Mouse (Mus musculus) layer of hippocampus, postnatal 14 days (tissue): ENCODE results near the gene Polr3h. TPM values are rescaled to one million over a fixed set of nuclear protein-coding genes. Genes with fewer than 3 reads are reported as not detected.

Source experiments
- DNase-seq, 2 experiments: peaks; one replicate each; pipeline ENCODE4 v3.0.0; 2021 to 2022; ENCODE audit warnings: low spot score in 2 of 2, mixed read lengths in 1 of 2
- total RNA-seq, 2 experiments: library from RNA; stranded (reverse); gene quantifications; 2 replicates each; pipeline ENCODE4 v1.2.3; 2021

The Polr3h gene
- total RNA-seq, 2 experiments from 2014 or later, result 52.8 to 54.7 TPM

DNA sequence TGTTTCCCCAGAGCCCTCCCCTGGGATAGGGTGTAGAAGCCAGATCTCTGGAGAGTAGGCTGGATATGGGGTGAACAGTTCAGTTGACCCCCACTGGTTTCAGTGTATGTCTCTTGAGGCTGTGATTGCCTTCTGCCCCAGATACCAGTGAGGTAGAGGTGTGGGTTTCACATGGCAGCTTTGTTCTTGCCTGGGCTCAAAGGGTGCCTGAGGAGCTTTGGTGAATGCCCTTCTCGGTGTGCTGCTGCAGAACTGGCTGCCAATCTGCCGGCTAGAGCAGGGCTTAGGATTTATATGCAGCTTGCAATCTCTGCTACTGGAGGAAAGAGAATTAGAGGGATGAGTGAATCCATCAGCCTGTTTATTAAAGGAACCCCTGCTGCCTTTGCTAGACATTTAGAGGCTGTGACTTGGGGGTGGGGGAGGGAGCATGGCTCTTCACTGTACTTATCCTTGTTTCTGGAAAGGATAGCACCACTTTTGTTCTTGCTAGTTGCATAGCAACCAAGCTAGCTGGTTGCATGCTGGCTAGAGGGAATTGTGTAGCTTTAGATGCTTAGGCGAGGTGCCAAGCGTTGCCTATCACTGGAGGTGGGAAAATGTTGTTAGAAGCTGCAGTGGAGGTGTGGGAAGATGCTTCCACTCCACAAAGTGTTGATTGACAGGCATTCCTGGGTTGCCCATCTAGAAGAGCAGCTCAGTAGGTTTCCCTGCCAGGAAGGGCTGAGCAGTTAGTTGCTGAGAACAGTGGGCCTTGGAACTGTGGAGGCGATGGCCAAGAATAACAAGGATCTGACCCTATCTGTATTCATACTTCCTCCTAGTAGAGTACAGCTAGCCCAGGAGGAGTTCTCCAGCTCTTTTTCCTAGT lies 46.3 kb downstream of the Polr3h start:
- DNase-seq, result peak; percentile 71 to 78

DNA sequence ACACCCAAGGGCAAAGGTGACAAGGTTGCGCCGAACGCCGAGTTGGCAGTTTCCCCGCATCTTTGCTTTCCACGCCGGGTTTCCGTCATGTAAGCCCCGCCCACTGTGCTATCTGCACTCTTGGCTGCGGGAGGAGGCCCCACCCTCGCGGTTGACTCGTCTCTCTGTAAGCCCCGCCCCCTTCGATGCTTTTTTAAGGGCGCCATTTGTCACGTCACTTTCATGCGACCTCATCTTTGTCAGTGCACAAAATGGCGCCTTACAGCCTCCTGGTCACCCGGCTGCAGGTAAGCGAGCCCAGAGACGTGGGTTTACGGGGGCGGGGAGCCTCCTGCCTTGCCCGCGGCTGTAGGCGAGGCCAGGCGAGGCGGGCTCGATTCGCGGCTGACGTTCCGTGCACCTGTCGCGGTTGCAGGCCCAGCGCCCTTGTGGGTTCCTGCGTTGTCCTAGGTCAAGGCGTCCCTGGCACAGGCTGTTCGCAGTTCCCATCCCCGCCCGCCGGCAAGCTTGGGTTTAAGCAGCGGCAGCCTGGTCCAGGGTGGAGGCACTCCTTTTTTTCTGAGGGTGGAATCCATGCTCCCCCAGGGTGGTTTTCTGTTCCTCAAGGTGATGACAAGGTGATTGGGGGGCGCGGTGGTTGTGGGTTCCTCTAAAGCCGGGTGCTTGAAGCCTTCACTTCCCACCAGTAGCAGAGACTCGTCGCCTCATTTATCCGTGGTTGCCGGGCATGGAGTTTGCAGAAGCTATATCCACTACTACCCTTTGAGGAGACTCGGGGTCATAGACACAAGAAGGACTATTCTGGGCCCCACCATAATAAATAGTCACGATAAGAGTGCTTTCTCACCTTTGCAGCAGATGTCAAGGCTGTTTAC lies 53.5 kb downstream of the Polr3h start, which contains the start of gene Aco2:
Aco2 (plus strand) TSS at position 48 of the 875 bp plus-strand sequence.
- peak; percentile 99 to 100 for DNase-seq

DNA sequence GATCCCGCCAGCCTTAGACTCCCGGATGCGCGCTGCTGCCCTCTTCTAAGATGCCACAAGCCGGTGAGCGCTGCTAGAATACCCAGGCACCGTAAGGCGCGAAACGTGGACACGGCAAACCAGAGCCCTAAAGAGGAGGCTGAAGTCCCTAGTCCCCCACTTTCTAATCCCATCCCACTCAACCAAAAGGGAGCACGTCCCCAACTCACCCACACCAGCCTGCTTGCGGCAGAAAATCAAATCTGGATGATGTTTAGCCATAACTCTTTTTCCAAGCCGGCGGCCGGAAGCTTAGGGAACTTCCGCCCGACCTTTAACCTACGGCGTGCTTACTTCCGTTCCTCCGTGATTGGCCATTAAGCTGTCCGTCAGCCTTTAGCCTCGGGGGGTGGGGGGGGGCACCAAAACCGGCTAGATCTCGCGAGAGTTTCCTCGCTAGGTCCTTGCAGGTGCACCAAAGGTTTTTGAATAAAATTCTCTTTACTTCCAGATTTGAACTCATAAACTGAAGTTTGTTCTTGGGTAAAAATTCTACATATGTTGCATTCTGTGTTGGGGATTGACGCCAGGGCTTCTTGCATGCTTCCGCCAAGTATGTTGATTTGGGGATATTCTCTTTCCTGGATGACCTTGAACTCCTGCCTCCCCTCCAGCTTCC lies 54.3 kb downstream of the Polr3h start, which contains the start of gene Phf5a:
Phf5a (minus strand) TSS at position 308 of the 658 bp plus-strand sequence.
- peak in 1 of 2 experiments; percentile 90 for DNase-seq

DNA sequence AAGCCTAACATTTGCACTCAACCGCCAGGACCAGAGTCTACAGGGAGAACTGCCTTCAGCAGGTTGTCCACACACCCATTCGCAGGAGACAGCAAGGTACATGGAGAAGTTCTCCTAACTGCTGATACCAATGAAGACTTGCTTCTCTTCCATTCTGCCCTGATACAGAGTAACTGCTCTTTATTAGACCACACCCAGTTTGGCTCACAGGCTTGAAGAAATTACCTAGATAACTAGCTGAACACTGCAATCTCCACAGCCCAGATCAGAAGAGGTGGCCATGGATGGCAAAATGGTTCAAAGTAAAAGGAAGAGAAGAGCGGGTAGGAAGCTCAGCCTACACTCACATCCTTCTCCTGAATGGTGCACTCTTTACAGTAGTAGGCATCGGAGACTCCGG lies 56.1 kb downstream of the Polr3h start:
- DNase-seq, result no peak

DNA sequence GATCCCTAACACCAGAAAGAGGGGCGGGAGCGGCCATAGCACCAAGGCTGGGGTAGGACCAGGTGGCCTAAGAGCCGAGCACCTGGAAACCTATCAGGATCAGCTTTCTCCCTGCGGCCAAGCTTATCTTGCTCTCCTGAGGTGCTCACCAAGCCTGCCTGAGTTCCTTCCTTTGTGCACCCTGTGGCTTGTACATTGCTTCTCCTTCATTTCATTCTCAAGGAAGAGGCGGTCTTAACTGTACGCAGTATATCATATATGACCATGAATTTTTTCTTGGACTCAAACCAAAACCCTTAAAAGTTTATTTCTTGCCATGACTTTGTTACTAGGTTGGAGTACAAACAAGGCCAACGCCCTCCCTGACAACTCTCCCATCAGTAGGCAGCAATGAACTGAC lies 61.8 kb downstream of the Polr3h start:
- DNase-seq, result no peak

DNA sequence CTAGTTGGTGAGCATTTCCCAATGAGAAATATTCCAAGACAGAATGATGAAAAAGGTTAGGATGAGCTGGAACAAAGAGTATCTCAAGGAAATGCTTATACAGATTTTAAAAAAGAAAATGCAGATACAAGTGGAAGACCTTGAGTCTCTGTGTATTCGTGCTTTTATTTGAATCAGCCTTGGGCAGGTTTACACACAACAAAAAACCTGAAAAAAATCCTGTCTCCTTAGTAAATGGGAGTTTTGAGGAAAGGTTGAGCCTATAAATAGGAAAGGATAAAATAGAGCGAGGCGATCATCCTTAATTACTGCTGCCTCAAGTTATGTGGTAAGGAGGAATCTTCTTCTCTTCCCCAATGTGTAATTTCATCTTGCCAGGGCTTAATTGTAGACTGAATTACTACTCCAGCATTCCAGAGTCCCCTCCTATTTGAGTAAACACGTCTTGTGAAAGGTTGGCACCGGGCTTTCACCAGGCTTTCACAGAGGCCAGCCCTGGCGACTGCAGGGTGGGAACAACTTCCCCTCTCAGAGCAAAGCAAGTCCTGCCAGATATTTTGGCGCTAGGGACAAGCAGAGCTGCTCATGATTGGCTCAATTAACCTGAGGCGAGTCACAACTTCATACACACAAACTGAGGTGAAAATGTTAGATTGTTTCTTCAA lies 65.4 kb downstream of the Polr3h start:
- DNase-seq, result peak; percentile 22 to 70

DNA sequence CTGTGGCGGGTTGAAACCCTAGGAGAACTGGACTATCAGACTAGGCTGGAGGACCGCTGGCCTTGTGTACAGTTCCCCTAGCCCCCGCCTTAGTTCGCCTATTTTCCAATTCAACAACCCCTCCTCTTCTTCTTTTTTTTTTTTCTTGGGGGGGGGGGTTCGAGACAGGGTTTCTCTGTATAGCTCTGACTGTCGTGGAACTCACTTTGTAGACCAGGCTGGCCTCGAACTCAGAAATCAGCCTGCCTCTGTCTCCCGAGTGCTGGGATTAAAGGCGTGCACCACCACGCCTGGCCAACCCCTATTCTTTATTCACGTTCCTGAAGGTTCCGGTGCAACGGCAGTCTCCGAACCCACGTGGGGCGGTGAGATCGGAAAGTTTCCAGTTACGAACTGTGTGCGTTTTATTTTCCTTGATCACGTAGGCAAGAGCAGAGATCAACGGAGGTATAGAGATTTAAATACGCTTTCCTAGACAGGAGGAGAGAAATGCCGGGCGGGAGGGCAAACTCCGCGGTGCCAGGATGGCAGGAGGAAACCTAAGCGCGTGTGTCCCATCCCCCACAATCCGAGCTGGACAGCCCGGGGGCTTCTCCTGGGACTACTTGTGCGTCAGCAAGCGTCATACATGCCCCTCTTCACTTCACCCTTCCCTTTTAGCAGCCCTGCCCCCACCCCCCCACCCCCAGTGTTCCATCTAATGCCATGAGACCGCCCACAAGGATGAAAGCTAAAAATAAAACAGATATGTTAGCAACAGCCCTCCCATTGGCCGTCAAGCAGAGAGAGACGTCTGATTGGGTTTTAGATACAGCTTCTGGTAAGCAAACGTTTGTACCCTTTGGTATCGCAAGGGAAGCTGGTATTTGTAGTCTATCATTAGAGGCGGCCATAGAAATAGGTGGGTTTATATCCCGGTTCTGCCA lies 66.4 kb downstream of the Polr3h start:
- peak; percentile 85 to 97 for DNase-seq

DNA sequence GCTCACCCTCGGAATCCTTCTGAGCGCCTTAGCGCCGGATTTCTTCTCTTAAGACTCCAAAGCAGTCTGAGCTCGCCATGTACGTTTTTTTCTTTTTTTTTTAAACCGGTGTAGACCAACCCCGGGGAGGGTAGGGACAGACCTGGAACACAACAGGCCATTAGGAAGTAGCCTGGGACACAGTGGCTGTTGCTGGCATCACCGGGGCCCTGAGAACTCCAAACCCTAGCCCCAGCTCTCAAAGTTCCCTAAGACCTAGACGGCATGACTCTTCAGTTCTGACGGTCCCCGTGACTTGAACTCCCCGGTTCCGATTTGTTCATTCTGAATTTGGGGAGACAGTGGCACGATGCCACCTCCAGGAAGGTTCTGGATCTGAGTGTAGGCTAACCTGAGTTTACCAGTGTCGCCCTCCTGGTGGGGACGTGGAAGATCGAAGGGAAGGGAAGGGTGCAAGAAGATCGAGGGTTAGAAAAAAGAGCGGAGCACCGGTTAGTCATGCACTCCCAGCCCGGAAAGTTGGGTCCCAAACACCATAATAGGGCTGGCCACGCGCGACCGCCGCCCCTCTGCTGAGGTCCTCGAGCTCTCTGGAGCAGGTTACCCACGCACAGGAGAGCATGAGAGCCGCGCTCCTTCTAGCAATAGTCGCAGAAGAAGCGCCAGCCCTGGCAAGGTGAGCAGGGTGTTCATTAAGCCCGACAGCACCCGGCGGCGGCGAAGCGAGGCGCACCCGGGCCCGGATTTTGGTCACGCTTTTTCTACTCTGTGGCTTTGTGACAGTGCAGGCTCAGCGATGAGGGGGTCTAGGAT lies 67.3 kb downstream of the Polr3h start, which contains the start of gene Tob2:
Tob2 (minus strand) TSS at position 280 of the 813 bp plus-strand sequence.
- DNase-seq, result peak; percentile 73 to 75

DNA sequence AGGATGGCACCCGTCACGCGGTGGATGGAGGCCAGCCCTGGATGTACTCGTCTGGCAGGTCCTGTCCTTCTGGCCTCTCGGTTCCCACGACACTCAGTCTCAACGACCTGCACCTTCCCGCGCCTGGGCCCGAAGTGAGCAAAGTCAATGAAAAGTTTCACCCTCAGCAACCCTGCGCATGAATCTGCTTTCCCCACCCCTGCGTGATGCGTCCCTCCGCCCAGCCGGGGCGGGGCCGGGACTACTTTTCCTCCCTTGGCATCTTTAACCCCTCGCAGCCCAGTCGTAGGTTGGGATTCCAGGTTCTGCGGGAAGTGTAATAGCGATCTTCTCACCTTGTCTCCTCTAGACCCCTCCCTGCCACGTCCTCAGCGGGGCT lies 67.9 kb downstream of the Polr3h start:
- peak; percentile 95 to 97 for DNase-seq

DNA sequence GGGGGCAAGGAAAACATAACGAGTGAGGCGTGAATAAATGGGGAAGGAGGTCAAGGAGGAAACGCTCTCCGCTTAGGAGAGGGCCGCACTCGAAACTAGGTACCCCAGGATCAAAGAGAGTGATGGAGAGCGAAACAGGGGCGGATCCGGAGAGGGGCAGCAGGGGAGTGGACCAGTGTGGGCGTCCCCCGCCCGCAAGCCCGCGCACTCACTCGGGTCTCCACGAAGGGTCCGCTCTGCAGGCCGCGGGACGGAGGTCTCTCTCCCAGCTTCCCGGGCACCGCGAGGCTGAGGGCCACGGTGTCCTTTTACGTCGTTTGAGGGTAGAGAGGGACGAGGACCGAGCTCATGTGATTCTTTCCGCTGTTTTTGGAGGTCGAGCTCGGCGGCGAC lies 68.3 kb downstream of the Polr3h start:
- DNase-seq, result no peak

DNA sequence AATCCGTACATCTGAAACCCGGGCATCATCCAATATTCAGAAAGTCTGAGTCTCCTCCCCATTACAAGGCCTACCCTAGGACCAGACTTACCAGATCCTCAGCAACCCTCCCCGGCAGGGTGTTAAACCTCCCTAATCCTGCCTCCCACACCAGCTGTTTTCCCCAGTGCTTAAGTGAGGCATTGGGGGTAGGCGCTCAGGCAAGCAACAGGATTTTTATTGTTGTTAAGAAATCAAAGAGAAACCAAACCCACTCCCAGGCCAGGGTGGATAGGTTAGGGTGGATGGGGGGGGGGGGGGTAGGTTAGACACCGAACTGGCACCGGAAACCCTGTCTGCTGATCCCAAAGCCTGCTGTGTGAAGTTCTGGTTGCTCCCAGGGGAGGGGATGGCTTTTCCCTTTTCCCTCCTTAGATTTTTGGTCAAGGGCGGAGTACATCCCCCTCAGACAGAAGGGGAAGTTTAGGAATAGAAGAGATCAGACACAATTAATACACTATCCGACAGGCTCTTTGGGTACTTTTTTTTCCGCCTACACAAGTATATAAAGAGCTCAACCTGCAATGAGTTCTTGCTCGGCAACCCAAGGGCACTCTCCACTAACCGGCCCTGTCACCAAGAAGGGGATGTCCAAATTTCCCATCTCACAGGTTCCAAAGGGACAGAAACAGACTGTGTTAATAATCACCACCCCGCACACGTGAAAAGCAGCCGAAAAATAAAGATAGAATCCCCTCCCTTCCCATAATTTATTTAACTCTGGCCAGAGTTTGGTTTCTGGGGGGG lies 68.9 kb downstream of the Polr3h start:
- DNase-seq, result no peak

DNA sequence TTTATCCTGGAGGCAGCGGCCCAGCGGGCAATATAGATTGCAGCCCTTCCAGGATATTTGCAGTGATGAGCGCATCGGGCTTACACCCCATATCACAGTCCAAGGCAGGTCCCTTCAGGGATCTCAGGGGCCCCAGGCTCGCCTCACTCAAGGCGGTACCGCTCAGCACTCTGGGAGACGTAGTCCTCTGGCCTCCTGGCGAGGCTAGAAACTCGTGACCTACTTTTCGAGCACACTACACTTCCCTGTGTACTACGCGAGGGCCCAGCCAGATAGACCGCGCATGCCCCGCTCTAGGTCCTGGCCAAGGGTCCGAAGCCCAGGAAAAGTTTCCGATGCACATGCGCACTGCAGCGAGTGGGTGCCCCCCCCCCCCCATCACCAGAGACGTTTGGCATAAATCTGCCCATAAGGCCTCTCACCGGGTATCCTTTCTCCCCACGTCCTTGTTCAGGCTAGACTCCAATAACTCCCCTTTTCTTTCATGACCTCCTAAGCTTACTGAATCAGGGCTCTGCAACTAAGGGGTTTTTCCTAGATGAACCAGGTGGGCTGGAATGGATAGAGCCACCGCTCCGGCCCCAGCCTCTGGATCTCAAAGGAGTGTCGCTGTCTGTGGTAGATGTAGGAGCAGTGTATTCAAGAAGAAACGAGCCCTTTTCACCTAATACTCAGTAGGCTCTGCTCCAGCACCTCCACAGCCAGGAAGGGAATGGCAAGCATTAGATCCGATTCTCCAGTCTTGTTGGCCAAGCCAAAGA lies 69.8 kb downstream of the Polr3h start:
- DNase-seq, result peak; percentile 70 to 88

DNA sequence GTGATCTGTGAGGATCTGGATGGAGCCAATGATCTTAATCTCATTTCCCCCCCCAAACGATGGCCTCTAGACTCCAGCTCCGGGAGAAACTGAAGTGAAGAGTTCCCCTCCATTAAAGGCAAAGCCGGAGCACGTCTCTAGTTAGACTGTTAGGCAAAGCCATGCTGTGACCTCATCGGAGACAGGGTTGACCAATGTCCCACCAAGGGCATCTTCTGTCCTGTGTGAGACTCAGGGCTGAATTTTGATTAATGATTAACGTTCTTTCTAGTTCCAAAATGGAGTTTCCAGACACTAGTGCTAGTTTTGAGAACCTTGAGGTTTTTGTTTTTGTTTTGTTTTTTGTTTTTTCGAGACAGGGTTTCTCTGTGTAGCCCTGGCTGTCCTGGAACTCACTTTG lies 73.0 kb downstream of the Polr3h start:
- DNase-seq, result no peak

DNA sequence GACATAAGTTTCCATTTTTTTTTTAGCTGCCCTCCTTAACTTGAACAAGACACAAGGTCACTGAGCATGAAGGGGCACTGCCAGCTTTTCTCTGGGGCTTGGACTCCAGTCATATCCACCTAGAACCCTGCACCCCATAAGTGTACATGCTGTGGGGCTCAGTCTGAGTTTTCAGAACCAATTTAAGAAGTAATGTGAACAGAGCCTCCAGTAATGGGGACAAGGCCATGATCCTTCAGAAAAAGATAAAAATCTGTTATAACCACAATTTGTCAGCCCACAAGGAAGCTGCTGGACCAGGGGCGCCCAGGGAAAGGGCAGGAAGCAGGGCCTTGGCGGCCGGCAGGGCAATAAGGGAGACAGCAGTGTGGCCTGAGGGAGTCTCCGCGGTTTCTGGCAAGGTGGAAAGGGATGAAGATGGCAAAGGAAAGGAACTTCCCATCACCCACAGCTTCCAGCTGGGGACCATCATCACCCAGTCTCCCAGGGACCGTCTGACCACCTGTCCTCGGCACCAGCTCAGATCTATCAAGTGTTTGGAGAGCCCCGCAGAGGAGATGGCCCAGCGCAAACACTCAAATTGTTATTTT lies 73.5 kb downstream of the Polr3h start:
- no peak for DNase-seq

DNA sequence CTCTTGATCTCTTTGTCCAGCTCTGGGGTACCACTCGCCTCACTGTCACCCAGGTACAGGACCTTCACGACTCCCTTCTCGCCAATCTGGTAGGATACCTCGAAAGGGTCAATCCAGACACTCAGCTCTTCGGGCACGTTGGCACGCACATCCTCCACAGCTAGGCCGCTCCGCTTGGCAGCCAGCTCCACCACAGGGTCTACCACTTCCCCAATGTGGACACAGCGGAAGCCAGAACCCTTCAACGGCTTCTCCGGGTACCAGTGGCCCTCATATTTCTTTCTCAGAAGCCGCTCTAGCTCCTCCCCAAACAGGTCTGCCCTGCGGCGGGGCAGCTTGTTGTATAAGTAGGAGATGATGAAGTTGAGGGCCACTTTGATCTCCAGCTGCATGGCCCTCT lies 74.7 kb downstream of the Polr3h start:
- no peak for DNase-seq

DNA sequence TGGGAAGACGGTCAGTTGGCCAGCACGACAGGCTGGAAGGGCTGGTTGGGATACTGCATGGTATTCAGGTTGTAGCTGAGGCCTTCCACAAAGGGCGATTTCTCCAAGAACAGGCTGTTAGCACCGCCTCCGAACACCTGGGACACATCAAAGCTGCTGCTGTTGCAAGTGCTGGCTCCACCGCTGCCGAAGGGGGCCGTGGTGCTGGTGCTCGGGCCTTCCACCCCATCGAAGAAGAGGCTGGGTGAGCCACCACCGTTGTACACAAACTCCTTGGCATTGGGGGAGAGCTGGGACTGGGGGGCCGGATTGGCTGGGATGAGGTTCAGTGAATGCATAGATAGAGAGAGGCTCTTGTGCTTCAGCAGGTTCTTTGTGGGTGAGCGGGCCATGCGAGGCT lies 75.3 kb downstream of the Polr3h start:
- no peak for DNase-seq

DNA sequence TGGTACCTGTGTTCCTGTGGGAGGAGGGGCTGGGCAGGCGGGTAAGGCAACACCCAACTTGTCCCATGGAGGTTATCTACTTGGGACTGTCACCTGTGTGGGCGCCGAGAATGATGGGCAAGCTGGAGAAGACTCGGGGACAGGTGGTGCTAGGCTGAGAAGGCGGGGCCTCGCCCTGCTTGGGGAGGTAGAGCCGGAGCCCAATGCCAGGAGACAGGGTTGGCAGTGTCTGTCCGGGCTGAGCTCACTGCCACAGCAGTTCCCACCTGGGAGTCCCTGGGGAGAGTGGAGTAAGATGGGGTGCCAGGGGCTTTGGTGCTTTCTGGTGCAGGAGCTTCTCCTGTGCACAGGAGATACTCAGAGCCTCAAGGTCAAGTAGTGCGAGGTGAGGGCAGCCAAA lies 76.9 kb downstream of the Polr3h start:
- no peak for DNase-seq
